Mouse (Mus musculus) neural tube, embryonic 15.5 days (tissue): Measurements from ENCODE around the gene Spata21. TPM values are rescaled to one million over a fixed set of nuclear protein-coding genes. Genes with fewer than 3 reads are reported as not detected.
A peak's percentile ranks its signal among the peaks of the same experiment; 100 is the strongest.

Experiments used
- ATAC-seq: fragments of 200-750 bp; cut with Nextera tagmentation; 2 replicates; pipeline ENCODE4 v1.8.0; 2017; ENCODE audit warnings: mild to moderate bottlenecking, moderate TSS enrichment, moderate library complexity; ENCODE audit not compliant: low FRiP score
- H3K27ac ChIP-seq: fragments of 300-500 bp; sonication (generic); replicated peaks from 2 replicates; pipeline ENCODE4 v1.5.1; 2015; ENCODE audit warnings: mild to moderate bottlenecking, inconsistent platforms
- H3K27me3 ChIP-seq: fragments of 300-500 bp; sonication (generic); replicated peaks from 2 replicates; pipeline ENCODE4 v1.6.1; 2015; ENCODE audit warnings: inconsistent platforms
- H3K36me3 ChIP-seq: fragments of 300-500 bp; sonication (generic); 2 replicates; pipeline ENCODE4 v1.6.1; 2015; ENCODE audit warnings: inconsistent platforms
- H3K4me1 ChIP-seq: fragments of 300-500 bp; sonication (generic); 2 replicates; pipeline ENCODE4 v1.6.1; 2015; ENCODE audit warnings: inconsistent platforms
- H3K4me2 ChIP-seq: fragments of 300-500 bp; sonication (generic); 2 replicates; pipeline ENCODE4 v1.6.1; 2015; ENCODE audit warnings: inconsistent platforms, mild to moderate bottlenecking, moderate library complexity
- H3K4me3 ChIP-seq: fragments of 300-500 bp; sonication (generic); replicated peaks from 2 replicates; pipeline ENCODE4 v1.5.1; 2015; ENCODE audit warnings: mild to moderate bottlenecking, inconsistent platforms
- H3K9ac ChIP-seq: fragments of 300-500 bp; sonication (generic); replicated peaks from 2 replicates; pipeline ENCODE4 v1.6.1; 2015; ENCODE audit warnings: mild to moderate bottlenecking, inconsistent platforms
- H3K9me3 ChIP-seq: fragments of 300-500 bp; sonication (generic); replicated peaks from 2 replicates; pipeline ENCODE4 v1.6.1; 2016; ENCODE audit warnings: inconsistent platforms
- WGBS: fragments of 180-500 bp; shearing (Covaris S2); methylation state at CpG from one replicate; pipeline ENCODE4 v1.1.7; 2015; ENCODE audit warnings: mixed read lengths; 5-methylcytosine and 5-hydroxymethylcytosine counted together
- polyA plus RNA-seq: library from polyadenylated mRNA; unstranded; fragments of >200 nt; fragmentation: Nextera tagmentation; extraction: Ambion mirVana; gene quantifications from 2 replicates; pipeline ENCODE4 v1.2.1, GENCODE M21; 2015

Gene Spata21
- polyA plus RNA-seq: 0.51 and 0.55 TPM in 2 replicates

DNA sequence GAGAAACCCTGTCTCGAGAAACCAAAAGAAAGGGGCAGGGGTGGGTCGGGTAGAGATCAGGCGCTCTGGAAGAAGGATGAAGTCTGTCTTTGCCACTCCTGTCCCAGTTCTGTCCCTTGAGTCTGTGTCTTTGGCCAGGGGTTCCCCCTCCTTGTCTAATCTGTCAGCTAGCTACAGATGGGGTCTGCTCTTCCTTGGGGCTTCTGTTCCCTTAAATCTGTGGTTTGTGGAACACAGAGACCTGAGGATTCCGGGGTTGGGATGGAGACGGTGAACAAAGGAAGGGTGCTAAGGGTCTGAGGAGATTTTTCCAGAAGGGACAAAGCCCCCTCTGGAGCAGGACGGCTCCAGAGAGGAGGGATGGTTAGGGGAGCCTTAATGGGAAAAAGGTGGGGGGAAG is at the start of gene Spata21:
TSS of gene Spata21 (plus strand) at position 301 of the 400 bp plus-strand sequence.
- H3K9ac ChIP-seq: no peak within 1 kb of the TSS
- no peak within 1 kb of the TSS for H3K4me2 ChIP-seq
- H3K27me3 ChIP-seq: no peaks in the 10 kb centered on the region
- H3K36me3 ChIP-seq: no peaks in the 10 kb centered on the region
- WGBS: 75% methylated on average over 6 of the region's 6 CpGs
- H3K4me1 ChIP-seq: no peaks in the 10 kb centered on the region
- H3K4me3 ChIP-seq: no peak within 1 kb of the TSS
- H3K27ac ChIP-seq: no peak within 1 kb of the TSS
- no peaks in the 10 kb centered on the region for H3K9me3 ChIP-seq
- no peak for ATAC-seq

DNA sequence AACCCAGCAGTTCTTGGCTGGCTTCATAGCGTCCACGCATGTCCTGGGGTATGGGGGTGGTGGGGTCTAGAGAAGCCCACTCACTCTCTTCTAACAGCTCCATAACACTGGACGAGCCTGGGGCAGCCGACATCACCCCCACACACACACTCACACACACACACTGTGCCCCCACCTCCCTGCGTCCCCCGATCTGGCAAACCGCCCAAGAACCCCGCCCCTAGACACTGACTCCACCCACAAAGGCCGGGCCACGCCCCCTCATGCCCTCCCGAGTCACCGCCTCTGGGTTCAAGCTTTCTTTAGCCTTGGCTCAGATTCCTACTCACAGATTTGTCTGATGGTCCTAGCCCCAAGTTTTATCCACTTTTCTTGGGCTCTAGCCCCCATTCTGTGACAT is 47.0 kb upstream of the Spata21 start:
- H3K9ac ChIP-seq: no peak overlapping the region
- H3K27ac ChIP-seq: no peak overlapping the region
- peaks cover 5% of the 10 kb centered on the region for H3K4me1 ChIP-seq
- no peaks in the 10 kb centered on the region for H3K9me3 ChIP-seq
- ATAC-seq: no peak
- no peak overlapping the region for H3K4me2 ChIP-seq
- no peaks in the 10 kb centered on the region for H3K27me3 ChIP-seq
- H3K4me3 ChIP-seq: no peak overlapping the region
- H3K36me3 ChIP-seq: peaks cover 20% of the 10 kb centered on the region; the same call in 1 of the 2 replicates
- WGBS: 47% methylated on average over 12 of the region's 12 CpGs

DNA sequence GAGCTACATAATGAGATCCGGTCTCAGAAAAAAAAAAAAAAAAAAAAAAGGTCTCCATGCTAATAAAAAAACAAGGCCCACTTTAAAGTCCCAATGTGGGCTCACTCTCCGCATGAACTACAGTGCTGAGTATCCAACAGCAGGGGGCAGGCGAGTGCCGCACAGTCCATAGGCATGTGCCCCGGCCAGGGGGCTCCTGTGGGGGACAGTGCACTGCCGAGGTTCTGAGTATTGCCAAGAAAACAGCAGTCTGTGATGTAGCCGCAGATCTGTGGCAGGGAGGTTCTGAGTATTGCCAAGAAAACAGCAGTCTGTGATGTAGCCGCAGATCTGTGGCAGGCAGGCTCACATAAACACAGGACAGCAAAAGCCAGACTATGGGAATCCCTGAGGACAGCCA is 43.3 kb upstream of the Spata21 start:
- no peak for ATAC-seq

DNA sequence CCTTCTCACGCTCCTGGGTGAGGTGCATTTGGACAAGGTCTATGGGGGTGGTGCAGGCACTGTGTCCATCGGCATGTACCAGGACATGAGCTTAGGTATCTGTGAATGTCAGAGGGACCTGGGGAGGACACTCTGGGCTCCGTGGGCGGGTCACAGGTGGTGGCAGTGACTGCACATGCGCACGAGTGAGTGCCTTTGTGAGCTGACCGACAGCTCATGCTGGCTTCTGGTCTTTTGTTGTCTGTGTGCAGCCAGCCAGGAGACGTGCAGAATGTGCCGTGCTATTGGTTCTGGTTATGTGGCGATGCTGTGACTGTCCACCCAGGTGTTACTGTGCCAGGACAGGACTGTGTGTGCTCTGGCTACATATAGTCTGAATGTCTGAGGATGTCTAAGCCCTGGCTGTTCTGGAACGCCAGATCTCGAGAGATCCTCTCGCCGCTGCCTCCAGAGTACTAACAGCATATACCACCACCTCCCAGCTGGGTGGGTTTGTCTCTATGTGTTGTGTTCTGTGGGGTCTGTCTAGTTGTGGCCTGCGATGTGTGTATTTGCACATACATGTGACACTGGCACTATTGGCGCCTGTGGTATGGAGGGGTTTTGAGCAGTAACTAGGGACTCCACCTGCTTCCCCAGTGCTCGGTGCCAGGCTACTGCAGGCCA is 39.2 kb upstream of the Spata21 start:
- Histone ChIP-seq H3K36me3 (0 out of 2 replicates have a peak, but pooled peaks cover 7% of the 10 kb centered on the region), H3K27me3 (no peaks in the 10 kb centered on the region), H3K9me3 (no peaks in the 10 kb centered on the region), H3K4me2 (peak overlapping the region; percentile 33), H3K9ac (no peak overlapping the region), H3K4me1 (peaks cover 64% of the 10 kb centered on the region), H3K4me3 (no peak overlapping the region), H3K27ac (peak overlapping the region; percentile 90)
- WGBS: 27% methylated on average over 17 of the region's 17 CpGs
- peak; percentile 25 for ATAC-seq

More for the DNA sequence above, 43.3 kb upstream of the Spata21 start:
- Histone ChIP-seq H3K9ac (no peak overlapping the region), H3K4me1 (peaks cover 29% of the 10 kb centered on the region), H3K4me2 (no peak overlapping the region), H3K27ac (0 out of 2 replicates have a peak overlapping the region, but pooled peaks have one; percentile 19), H3K4me3 (no peak overlapping the region), H3K9me3 (no peaks in the 10 kb centered on the region), H3K36me3 (peaks cover 14% of the 10 kb centered on the region; the same call in 1 of the 2 replicates), H3K27me3 (no peaks in the 10 kb centered on the region)
- WGBS: 12% methylated on average over 8 of the region's 8 CpGs

DNA sequence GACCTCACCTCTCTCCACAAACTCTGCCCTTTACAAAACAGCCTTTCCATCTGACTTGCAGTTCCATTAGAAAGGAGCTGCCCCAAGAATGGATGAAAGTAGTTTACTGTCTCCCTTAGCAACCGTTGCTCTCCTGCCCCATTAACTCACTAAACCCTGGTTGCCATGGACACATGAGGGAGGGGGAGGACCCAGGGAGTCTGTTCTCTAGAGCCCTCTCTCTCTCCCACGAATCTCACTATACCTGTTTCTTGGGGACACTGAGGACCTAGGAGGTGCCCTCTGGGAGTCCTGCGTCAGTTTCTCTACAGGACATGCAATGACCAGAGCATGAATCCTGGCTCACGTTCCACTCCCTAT is 38.7 kb upstream of the Spata21 start:
- H3K27me3 ChIP-seq: no peaks in the 10 kb centered on the region
- H3K4me3 ChIP-seq: no peak overlapping the region
- peak overlapping the region; percentile 33 for H3K4me2 ChIP-seq
- no peaks in the 10 kb centered on the region for H3K9me3 ChIP-seq
- 7% methylated on average over 4 of the region's 4 CpGs for WGBS
- H3K4me1 ChIP-seq: peaks cover 68% of the 10 kb centered on the region
- peak; percentile 65 for ATAC-seq
- H3K27ac ChIP-seq: peak overlapping the region; percentile 90
- 0 out of 2 replicates have a peak, but pooled peaks cover 7% of the 10 kb centered on the region for H3K36me3 ChIP-seq
- H3K9ac ChIP-seq: no peak overlapping the region

DNA sequence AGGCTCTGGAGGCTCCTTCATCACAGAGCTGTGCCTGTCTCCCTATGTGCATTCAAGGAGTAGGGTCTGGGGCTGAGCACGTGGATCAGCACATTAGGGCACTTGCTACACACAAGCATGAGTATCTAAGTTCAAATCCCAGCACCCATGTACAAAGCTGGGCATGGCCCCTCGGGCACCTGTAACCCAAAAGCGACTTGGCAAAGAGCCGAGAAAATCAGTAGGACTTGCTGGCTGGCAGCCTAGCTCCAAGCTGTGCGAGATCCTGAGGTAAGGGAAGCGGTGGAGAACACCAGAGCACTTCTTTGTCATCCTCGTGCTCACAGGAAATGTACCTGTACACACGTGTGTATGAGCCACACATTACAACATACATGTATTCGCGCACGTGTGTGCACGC is 35.7 kb upstream of the Spata21 start:
- H3K36me3 ChIP-seq: 0 out of 2 replicates have a peak, but pooled peaks cover 3% of the 10 kb centered on the region
- no peak overlapping the region for H3K9ac ChIP-seq
- 83% methylated on average over 12 of the region's 12 CpGs for WGBS
- 0 out of 2 replicates have a peak overlapping the region, but pooled peaks have one; percentile 74 for H3K27ac ChIP-seq
- H3K4me3 ChIP-seq: no peak overlapping the region
- peaks cover 57% of the 10 kb centered on the region for H3K4me1 ChIP-seq
- H3K4me2 ChIP-seq: no peak overlapping the region
- ATAC-seq: no peak
- H3K9me3 ChIP-seq: no peaks in the 10 kb centered on the region
- no peaks in the 10 kb centered on the region for H3K27me3 ChIP-seq

DNA sequence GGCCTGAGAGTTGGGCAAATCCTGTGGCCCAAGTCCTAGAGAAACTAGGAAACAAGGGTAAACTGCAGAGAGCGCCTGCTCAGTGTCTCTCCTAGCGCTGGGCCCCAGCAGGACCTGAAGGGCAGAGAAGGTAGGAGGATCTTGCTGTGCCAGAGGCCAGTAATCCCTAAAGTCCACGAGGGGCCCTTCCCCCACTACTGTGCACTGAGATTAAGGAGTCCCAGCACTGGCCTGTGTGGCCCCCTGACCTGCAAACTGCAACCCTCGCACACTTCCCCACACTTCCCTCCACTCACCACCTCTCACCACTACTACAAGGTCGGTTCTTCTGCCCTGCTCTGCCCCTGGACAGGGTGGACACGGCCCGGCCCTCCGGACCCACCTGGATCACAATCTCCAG is 35.0 kb upstream of the Spata21 start:
- Histone ChIP-seq H3K27me3 (no peaks in the 10 kb centered on the region), H3K36me3 (0 out of 2 replicates have a peak, but pooled peaks cover 3% of the 10 kb centered on the region), H3K4me2 (peak overlapping the region; percentile 47), H3K9ac (0 out of 2 replicates have a peak overlapping the region, but pooled peaks have one; percentile 7), H3K4me1 (peaks cover 57% of the 10 kb centered on the region), H3K27ac (peak overlapping the region; percentile 74), H3K9me3 (no peaks in the 10 kb centered on the region), H3K4me3 (no peak overlapping the region)
- WGBS: 60% methylated on average over 8 of the region's 8 CpGs
- 0 out of 2 replicates have a peak, but pooled peaks have one; percentile 2 for ATAC-seq

DNA sequence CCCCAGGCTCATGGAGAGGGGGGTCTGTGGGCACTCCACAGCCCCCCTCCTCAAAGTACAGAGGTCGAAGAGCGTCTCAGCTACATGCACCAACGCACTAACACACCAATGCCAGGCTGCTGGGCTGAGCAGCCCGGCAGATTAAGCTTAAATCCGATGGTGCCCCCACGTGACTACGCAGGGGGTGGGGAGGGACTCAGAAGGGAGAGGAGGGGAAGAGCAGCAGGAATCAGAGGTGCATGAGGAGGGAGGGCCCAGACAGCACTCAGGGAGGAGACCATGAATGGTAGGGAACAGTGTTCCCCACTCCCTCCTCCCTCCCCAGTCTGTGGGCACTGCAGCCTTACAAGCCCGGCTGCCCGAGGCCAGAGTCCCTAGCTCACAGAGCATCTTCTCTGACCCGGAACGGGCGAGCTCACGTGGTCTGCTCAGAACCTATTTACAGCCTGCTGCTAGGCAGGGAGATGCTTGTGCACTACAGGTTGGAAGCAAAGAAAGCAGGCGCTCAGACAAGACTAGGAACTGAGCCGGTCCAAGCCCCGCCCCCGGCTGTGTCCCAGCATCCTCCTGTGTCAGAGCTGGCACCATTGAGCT is 34.5 kb upstream of the Spata21 start:
- H3K9ac ChIP-seq: peak overlapping the region; percentile 26; the same call in 1 of the 2 replicates
- peak overlapping the region; percentile 74 for H3K27ac ChIP-seq
- peak overlapping the region; percentile 15 for H3K4me3 ChIP-seq
- no peaks in the 10 kb centered on the region for H3K9me3 ChIP-seq
- 25% methylated on average over 15 of the region's 17 CpGs for WGBS
- H3K4me1 ChIP-seq: peaks cover 52% of the 10 kb centered on the region
- H3K4me2 ChIP-seq: peak overlapping the region; percentile 47
- H3K36me3 ChIP-seq: 0 out of 2 replicates have a peak, but pooled peaks cover 3% of the 10 kb centered on the region
- H3K27me3 ChIP-seq: no peaks in the 10 kb centered on the region
- peak; percentile 55 for ATAC-seq

DNA sequence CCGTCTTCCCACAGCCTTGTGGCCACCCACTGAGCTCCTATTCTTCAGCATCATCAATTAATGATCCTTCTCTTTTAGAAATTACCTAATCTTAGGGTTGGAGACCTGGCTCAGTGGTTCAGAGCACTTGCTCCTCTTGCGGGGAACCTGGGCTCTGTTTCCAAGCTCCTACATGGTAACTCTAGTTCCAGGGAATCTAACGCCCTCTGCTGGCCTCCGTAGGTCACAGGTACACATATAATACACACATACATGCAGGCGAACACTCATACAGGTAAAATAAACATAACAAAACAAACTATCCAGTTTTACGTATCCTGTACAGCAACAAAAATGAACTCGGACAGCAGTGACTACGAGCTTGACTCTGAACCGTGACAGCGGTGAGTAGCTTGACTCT is 31.2 kb upstream of the Spata21 start:
- H3K9me3 ChIP-seq: no peaks in the 10 kb centered on the region
- H3K36me3 ChIP-seq: 0 out of 2 replicates have a peak, but pooled peaks cover 3% of the 10 kb centered on the region
- no peak overlapping the region for H3K27ac ChIP-seq
- 95% methylated on average over 10 of the region's 10 CpGs for WGBS
- no peak overlapping the region for H3K4me2 ChIP-seq
- no peaks in the 10 kb centered on the region for H3K27me3 ChIP-seq
- peaks cover 46% of the 10 kb centered on the region for H3K4me1 ChIP-seq
- no peak overlapping the region for H3K9ac ChIP-seq
- no peak overlapping the region for H3K4me3 ChIP-seq
- ATAC-seq: no peak

DNA sequence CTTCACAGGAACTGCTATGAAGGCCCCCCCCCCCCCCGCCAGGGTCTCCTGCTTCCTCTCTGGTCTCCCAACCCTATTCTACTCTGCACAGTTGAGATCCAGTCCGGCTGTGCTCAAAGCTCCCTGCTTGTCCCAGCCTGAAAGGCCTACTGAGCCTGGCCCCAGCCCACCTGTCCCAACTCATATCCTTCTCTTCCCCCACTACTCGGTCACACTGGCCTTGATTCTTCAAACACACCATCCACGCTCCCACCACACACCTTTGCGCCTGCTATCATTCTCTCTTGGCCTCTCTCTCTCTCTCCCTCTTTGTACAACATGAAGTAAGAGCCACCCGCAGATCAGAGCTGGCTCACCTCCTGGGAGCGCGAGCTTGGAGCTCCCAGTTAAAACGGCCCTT is 29.3 kb upstream of the Spata21 start:
- H3K4me2 ChIP-seq: no peak overlapping the region

DNA sequence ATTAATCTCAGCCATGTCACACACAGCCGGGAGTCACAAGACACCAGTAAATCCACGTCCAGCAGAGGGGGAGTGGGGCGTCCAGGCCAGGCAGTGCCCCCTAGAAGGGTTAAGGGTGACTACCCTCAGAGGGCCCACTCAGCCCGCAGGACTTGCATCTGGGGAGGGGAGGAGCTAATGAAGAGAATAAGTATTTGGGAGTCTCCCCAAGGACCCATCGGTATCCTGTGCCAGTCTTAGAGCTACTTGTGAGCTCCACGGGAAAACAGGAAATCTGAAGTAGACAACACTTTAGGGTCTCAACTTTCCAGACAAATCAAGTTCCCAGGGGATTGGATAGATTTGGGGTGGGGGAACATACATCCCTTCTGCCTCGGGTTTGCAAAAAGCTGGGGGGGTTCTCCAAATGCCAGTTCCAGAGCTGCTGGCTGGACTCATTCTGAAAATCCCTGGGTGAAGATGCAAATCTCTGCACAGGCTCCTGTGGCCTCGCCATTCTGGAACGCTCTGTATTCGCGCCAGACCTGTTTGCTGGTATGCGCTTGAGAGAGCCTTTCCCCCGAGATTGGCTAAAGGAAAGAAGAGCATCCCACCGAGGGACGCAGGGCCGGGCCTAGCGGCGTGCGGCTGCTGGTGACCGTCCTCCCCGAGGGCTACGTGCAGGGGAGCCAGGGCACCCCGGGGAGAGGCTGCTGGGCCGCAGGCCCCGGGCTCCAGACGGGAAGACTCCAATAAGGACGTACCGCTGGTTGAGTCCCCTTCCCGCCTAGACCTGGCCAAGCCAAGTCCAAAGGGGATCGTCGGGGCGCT is 28.3 kb upstream of the Spata21 start:
- Histone ChIP-seq H3K9me3 (no peaks in the 10 kb centered on the region), H3K36me3 (0 out of 2 replicates have a peak, but pooled peaks cover 3% of the 10 kb centered on the region), H3K27me3 (no peaks in the 10 kb centered on the region), H3K27ac (peak overlapping the region; percentile 95), H3K4me1 (peaks cover 21% of the 10 kb centered on the region), H3K9ac (peak overlapping the region; percentile 71), H3K4me3 (peak overlapping the region; percentile 60), H3K4me2 (peak overlapping the region; percentile 70)
- 0 out of 2 replicates have a peak, but pooled peaks have one; percentile 2 for ATAC-seq
- 1% methylated on average over 31 of the region's 32 CpGs for WGBS

More for the DNA sequence above, 29.3 kb upstream of the Spata21 start:
- Histone ChIP-seq H3K4me1 (peaks cover 27% of the 10 kb centered on the region), H3K9me3 (no peaks in the 10 kb centered on the region), H3K27me3 (no peaks in the 10 kb centered on the region), H3K4me3 (no peak overlapping the region), H3K27ac (no peak overlapping the region), H3K36me3 (0 out of 2 replicates have a peak, but pooled peaks cover 3% of the 10 kb centered on the region), H3K9ac (no peak overlapping the region)
- no peak for ATAC-seq
- WGBS: 81% methylated on average over 9 of the region's 9 CpGs
